Mouse (Mus musculus) embryonic stem cell, embryonic (primary cell): ENCODE measurements around the gene Fbxw13.
"Not testable (repeated sequence)": the region's sequence is repeated elsewhere in the genome, so short reads cannot be mapped to it uniquely, and the experiment has no call there.

Experiments used
- CTCF ChIA-PET, 4 experiments: fragments of 300-600 bp in 2 of 4; fragments of 350-600 bp in 2 of 4; sonication (Branson Sonifier 250); formaldehyde crosslinking; loops; one replicate each; lab custom pipeline; 2022; ENCODE audit warnings: inconsistent platforms in 2 of 4; lab: Charles Lee
- POLR2A ChIA-PET, 4 experiments: fragments of 300-600 bp in 2 of 4; fragments of 350-600 bp in 2 of 4; sonication (Branson Sonifier 250); formaldehyde crosslinking; loops; one replicate each; lab custom pipeline; 2022; ENCODE audit warnings: antibody characterized with exemption in 4 of 4, inconsistent platforms in 1 of 4; lab: Charles Lee

Fbxw13 gene

GRCm38 (mm10) chr9:109195875-109196274 is at the start of gene Fbxw13:
Fbxw13 (minus strand) TSS chr9:109195975.
- CTCF ChIA-PET, POLR2A ChIA-PET: not testable (repeated sequence)

DNA sequence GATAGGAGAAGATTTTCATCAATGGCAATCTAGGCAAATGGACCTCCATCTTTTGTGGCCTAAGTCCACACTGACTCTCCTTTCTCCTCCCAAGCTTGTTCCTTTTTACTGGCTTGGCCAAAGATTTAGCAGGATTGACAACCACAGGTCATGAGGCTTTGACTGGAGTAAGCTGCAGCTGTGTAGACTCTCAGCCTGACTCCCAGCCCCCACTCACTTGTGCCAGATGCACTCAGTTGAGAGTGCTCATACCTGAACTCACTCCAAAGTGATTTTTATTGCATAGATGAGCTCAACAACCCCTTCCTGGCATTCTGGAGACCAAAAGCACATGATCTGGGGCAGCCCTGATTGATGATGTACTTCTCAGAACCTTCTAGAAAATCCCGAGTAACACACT is 38.9 kb upstream of the Fbxw13 start, which contains the start of gene Fbxw20:
Gene Fbxw20 (minus strand): TSS at position 101 of the 400 bp plus-strand sequence.
- ChIA-PET POLR2A (no interaction called here), CTCF (no interaction called here)

DNA sequence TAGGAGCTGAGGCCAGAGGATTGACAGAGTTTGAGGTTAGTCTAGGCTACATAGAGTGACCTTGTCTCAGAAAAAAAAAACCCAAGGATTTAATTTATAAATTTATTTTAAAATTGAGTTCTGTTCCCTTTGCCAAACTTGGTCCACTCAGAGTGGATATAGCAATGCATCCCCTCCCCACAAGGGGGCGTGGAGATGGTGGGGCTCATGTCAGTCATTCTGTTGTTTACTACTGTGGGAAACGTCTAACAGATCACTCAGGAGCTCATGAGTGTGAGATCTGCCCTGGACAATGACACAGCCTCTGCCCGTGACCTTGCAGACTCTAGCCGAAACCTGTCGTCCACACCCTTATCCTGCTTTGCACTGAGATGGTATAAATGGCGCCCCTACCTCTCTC is 22.7 kb upstream of the Fbxw13 start:
- CTCF ChIA-PET: interaction anchor here in 2 of 4 experiments (0.6 to 1.0 kb wide), 2 partner anchors 41 to 161 kb away, joined by 3 read pairs; no protein-coding TSS in a partner anchor
- POLR2A ChIA-PET: interaction anchor here in 1 of 4 experiments (1.0 kb wide), 1 partner anchor 614 kb away, joined by 3 read pairs; the partner anchor contains the start of gene Nme6

- CTCF ChIA-PET, POLR2A ChIA-PET: not testable (repeated sequence)
Observed at GRCm38 (mm10) chr9:109201347-109201746, 5.6 kb upstream of the Fbxw13 start.

GRCm38 (mm10) chr9:109200349-109200748 is 4.6 kb upstream of the Fbxw13 start:
- POLR2A ChIA-PET: no interaction called here

GRCm38 (mm10) chr9:109199353-109199752 is 3.6 kb upstream of the Fbxw13 start:
- CTCF ChIA-PET: no interaction called here
- POLR2A ChIA-PET: interaction anchor here in 1 of 4 experiments (1.1 kb wide), 1 partner anchor 104 kb away, joined by 3 read pairs; the partner anchor contains the start of gene Plxnb1

More at GRCm38 (mm10) chr9:109200349-109200748, 4.6 kb upstream of the Fbxw13 start:
- CTCF ChIA-PET: no interaction called here

DNA sequence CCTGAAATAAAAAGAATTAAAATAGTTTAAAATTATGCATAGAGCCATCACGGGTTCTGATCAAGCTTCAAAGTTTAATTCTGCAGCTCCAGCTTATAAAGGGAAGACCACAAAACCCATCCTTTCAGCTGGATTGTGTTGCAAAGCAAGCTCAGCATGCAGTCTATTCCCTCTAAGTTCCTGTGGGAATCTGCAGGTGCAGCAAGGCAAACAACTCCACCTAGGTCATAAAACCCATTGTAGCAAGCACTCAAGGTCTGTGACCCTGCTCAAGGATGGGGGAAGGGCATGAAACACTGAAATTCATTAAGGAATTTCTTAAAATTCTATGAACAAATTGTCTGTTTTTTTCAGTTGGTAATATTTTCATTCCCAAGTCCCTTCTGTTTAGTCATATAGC is 18.6 kb downstream of the Fbxw13 start:
- ChIA-PET CTCF (interaction anchor here in 3 of 4 experiments (0.6 to 1.0 kb wide), 7 partner anchors 41 to 673 kb away, joined by 3 to 9 read pairs (median 4); no protein-coding TSS in a partner anchor), POLR2A (interaction anchor here in 2 of 4 experiments (0.6 to 0.7 kb wide), 3 partner anchors 345 to 546 kb away, joined by 3 read pairs; no protein-coding TSS in a partner anchor)

DNA sequence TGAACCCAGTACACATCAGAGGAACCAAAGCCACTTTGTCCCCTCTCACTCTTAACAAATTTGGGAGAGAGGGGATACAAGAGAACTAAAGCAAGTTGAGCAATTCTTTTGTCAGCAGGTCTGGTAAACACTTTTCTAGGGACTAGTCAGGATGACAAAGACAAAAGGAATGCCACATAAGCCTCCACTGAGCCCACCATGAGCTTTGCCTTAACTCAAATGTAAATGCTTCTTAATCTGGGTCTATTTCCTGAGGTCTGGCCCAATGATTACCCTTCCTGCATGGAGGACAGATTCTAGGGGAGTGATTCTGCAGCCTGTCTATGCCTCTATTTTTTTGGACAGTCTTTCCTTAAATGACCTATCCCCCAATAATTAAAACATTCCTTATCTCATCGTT is 19.5 kb downstream of the Fbxw13 start:
- CTCF ChIA-PET: no interaction called here
- POLR2A ChIA-PET: no interaction called here

- ChIA-PET POLR2A (no interaction called here), CTCF (no interaction called here)
Observed at GRCm38 (mm10) chr9:109167316-109167715, 28.5 kb downstream of the Fbxw13 start.

DNA sequence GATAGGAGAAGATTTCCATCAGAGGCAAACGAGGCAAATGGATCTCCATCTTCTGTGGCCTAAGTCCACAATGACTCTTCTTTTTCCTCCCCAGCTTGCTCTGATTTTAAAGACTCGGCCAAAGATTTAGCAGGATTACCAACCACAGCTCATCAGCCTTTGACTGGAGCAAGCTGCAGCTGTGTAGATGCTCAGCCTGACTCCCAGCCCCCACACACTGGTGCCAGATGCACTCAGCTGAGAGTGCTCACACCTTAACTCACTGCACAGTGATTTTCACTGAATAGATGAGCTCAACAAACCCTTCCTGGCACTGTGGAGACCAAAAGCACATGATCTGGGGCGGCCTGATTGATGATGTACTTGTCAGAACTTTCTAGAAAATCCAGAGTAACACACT is 33.8 kb downstream of the Fbxw13 start, which contains the start of gene Fbxw21:
Gene Fbxw21 (minus strand): TSS at position 101 of the 400 bp plus-strand sequence.
- POLR2A ChIA-PET: no interaction called here
- CTCF ChIA-PET: no interaction called here

DNA sequence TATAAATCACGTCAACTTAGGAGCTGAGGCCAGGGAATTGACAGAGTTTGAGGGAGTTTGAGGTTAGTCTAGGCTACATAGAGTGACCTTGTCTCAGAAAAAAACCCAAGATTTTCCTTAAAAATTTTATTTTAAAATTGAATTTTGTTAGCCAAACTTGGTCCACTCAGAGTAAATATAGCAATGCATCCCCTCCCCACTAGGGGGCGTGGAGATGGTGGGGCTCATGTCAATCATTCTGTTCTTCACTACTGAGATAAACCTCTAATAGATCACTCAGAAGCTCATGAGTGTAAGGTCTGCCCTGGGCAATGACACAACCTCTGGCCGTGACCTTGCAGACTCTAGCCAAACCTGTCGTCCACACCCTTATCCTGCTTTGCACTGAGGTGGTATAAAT is 55.4 kb downstream of the Fbxw13 start:
- POLR2A ChIA-PET: not testable (repeated sequence)
- CTCF ChIA-PET: interaction anchor here in 2 of 4 experiments (0.6 to 0.7 kb wide), 2 partner anchors 10 to 20 kb away, joined by 3 read pairs; no protein-coding TSS in a partner anchor

DNA sequence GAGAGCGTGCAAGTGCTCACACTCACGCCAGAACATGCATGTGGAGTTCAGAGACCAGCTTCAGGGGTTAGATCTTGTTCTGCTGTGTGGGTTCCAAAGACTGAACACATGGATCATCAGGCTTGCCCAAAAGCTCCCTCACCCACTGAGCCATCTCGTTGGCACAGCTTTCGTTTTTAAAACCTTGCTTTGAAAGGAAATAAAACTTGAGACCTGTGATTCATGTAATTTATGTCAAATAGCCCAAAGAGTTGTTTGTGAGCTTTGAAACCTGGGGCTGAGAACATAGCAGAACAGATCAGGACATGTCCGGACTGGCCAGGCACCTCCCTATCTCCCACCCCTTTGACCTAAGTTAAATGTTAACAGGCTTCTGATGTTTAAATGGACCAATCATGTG is 65.7 kb downstream of the Fbxw13 start:
- ChIA-PET POLR2A (no interaction called here), CTCF (no interaction called here)
